Mouse (Mus musculus) heart, embryonic 15.5 days (tissue): ENCODE results near the gene Gcc2. TPM values are rescaled to one million over a fixed set of nuclear protein-coding genes. Genes with fewer than 3 reads are reported as not detected.
"Not testable (repeated sequence)": the region's sequence is repeated elsewhere in the genome, so short reads cannot be mapped to it uniquely, and the experiment has no call there.

Experiments
- ATAC-seq: fragments of 200-750 bp; cut with Nextera tagmentation; replicated peaks from 2 replicates; pipeline ENCODE4 v1.8.0; 2017; ENCODE audit warnings: low read depth, moderate TSS enrichment; ENCODE audit not compliant: insufficient number of reproducible peaks, insufficient read depth, low FRiP score
- H3K27ac ChIP-seq: fragments of 300-500 bp; sonication (generic); 2 replicates; pipeline ENCODE4 v1.5.1; 2015; ENCODE audit warnings: mild to moderate bottlenecking, inconsistent platforms
- H3K27me3 ChIP-seq: fragments of 300-500 bp; sonication (generic); 2 replicates; pipeline ENCODE4 v1.6.1; 2015; ENCODE audit warnings: inconsistent platforms
- H3K36me3 ChIP-seq: fragments of 300-500 bp; sonication (generic); 2 replicates; pipeline ENCODE4 v1.6.1; 2015; ENCODE audit warnings: mild to moderate bottlenecking, inconsistent platforms
- H3K4me1 ChIP-seq: fragments of 300-500 bp; sonication (generic); replicated peaks from 2 replicates; pipeline ENCODE4 v1.6.1; 2015; ENCODE audit warnings: inconsistent platforms
- H3K4me2 ChIP-seq: fragments of 300-500 bp; sonication (generic); 2 replicates; pipeline ENCODE4 v1.6.1; 2015; ENCODE audit warnings: inconsistent platforms, mild to moderate bottlenecking, moderate library complexity
- H3K4me3 ChIP-seq: fragments of 300-500 bp; sonication (generic); 2 replicates; pipeline ENCODE4 v1.5.1; 2015; ENCODE audit warnings: mild to moderate bottlenecking, inconsistent platforms
- H3K9ac ChIP-seq: fragments of 300-500 bp; sonication (generic); 2 replicates; pipeline ENCODE4 v1.6.1; 2015; ENCODE audit warnings: mild to moderate bottlenecking, inconsistent platforms
- H3K9me3 ChIP-seq: fragments of 300-500 bp; sonication (generic); replicated peaks from 2 replicates; pipeline ENCODE4 v1.6.1; 2016; ENCODE audit warnings: inconsistent platforms
- WGBS: fragments of 180-500 bp; shearing (Covaris S2); methylation state at CpG from one replicate; pipeline ENCODE4 v1.1.7; 2015; ENCODE audit warnings: mixed read lengths; 5-methylcytosine and 5-hydroxymethylcytosine counted together
- polyA plus RNA-seq: library from polyadenylated mRNA; unstranded; fragments of >200 nt; fragmentation: Nextera tagmentation; extraction: Ambion mirVana; gene quantifications from 2 replicates; pipeline ENCODE4 v1.2.1, GENCODE M21; 2015

Gcc2 gene
- polyA plus RNA-seq, 1 experiment from 2014 or later: 46.3 TPM

DNA sequence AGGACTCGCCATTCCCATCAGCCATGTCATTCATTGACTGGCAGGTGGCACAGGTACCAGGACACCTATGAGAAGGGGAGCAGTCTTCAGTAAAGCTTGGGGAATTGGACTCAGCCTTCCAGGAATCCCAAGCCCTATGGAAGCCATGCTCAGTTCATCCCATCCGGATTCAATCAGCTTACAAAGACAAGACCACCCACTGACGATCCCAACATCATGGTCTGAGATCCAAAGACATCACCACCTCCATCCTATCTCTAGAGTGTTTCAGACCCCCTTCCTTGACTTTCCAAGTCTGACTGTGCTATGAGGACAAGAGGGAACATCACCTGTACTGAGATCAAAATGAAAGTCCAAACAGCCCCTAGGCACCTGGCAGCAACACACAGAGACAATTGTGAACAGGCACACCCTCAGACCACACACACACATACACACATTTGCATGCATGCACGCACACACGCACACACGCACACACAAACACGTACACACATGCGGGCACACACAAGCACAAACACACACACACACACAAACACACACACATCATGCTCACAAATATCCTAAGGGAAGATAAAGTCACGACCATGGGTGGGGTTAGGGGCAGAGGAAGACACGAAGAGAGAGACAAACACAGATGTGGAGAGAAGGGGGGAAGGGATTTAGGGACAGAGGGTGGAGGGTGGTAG lies 22.1 kb upstream of the Gcc2 start:
- H3K4me1 ChIP-seq, H3K4me2 ChIP-seq, H3K27ac ChIP-seq, H3K36me3 ChIP-seq, H3K9ac ChIP-seq, H3K27me3 ChIP-seq, H3K4me3 ChIP-seq: not testable (repeated sequence)
- peaks cover 14% of the 10 kb centered on the region for H3K9me3 ChIP-seq
- ATAC-seq: peak; percentile 32
- WGBS: 62% methylated on average over 10 of the region's 10 CpGs

DNA sequence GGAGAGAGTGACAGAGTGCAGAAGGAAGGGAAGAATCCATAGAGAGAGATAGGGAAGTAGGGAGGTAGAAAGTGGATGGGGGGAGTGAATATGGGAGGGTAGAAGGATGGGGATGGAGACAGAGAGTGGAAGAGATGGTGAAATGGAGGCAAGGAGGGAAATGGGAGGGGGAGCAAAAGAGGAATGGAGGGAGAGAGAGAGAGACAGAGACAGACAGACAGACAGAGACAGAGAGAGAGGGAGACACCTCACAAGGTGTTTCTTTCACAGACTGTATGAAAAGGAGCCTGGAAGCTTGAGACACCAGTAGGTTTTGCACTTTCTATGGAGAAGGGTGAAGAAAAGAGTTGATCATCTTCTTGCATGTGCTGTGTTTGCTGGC lies 21.6 kb upstream of the Gcc2 start:
- H3K36me3 ChIP-seq, H3K27me3 ChIP-seq, H3K9ac ChIP-seq, H3K4me2 ChIP-seq, H3K4me3 ChIP-seq, H3K4me1 ChIP-seq, H3K27ac ChIP-seq: not testable (repeated sequence)
- peaks cover 14% of the 10 kb centered on the region for H3K9me3 ChIP-seq
- 0 out of 2 replicates have a peak, but pooled peaks have one; percentile 0 for ATAC-seq

DNA sequence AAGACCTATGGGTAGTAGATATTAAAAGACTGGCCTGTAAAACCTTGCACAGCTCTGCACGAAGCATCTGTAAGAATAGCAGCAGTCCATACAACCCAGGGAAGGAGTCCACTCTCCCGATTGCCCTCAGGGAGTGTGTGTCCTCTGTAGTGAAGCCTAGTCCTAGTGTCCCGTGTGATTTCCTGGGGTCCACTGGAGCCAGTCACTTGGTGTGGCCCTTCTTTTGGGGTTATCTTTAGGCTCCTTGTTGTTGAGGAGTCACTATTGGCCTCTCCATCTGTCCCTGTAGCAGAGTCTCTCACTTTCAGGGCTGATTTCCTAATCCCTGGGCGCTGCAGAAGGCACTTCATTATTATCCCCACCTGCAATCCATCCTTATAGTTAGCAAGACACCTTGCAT lies 20.3 kb upstream of the Gcc2 start:
- not testable (repeated sequence) for H3K4me1 ChIP-seq, H3K27ac ChIP-seq, H3K27me3 ChIP-seq, H3K36me3 ChIP-seq, H3K9ac ChIP-seq, ATAC-seq, H3K4me2 ChIP-seq, H3K4me3 ChIP-seq
- H3K9me3 ChIP-seq: peaks cover 14% of the 10 kb centered on the region
- 74% methylated on average over 4 of the region's 4 CpGs for WGBS

DNA sequence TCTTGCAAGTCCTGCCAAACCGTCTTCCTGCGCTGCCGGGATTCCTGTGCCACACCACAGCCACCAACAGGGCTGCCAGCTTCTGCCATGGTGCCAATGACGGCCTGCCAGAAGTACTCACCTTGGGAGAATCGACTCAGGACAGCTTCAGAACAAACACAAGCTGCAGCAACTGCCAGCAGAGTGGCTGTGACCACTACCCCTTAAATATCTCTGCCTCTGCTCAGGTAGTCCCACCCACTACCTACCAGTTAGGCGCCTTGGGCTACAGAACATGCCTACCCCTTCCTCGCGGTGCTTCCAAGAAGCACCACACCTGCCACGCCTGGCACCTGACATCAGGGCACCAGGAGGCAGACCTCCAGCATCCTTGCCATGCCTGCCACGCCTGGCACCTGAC lies 18.7 kb upstream of the Gcc2 start, which contains the start of gene Gm4981:
TSS of gene Gm4981 (minus strand) at position 89 of the 400 bp plus-strand sequence.
- Histone ChIP-seq H3K4me2 (no peak within 1 kb of the TSS), H3K4me1 (no peaks in the 10 kb centered on the region), H3K9me3 (peaks cover 11% of the 10 kb centered on the region), H3K36me3 (no peaks in the 10 kb centered on the region), H3K27ac (no peak within 1 kb of the TSS), H3K9ac (no peak within 1 kb of the TSS), H3K4me3 (no peak within 1 kb of the TSS), H3K27me3 (no peaks in the 10 kb centered on the region)
- no peak for ATAC-seq
- WGBS: 79% methylated on average over 10 of the region's 10 CpGs

DNA sequence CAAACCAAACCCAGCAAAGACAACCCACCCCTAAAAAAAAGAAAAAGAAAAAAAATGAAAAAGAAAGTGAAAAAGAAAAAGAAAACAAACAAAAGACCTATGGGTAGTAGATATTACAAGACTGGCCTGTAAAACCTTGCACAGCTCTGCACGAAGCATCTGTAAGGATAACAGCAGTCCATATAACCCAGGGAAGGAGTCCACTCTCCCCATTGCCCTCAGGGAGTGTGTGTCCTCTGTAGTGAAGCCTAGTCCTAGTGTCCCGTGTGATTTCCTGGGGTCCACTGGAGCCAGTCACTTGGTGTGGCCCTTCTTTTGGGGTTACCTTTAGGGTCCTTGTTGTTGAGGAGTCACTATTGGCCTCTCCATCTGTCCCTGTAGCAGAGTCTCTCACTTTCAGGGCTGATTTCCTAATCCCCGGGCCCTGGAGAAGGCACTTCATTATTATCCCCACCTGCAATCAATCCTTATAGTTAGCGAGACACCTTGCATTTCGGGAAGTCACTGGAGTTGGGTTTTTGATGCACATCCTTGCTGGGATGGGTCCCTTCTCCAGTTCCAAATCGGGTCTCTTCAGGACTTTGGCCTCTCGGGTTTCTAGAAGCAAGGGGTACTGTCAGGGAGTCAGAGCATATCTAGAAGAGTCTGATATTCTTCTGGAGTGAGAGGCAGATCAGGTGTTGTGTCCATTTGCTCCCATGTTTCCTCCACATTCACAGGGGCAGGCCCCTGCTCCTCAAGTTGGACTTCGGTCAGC lies 16.1 kb upstream of the Gcc2 start:
- H3K27me3 ChIP-seq, H3K9ac ChIP-seq, H3K4me3 ChIP-seq, H3K36me3 ChIP-seq, H3K27ac ChIP-seq, H3K4me2 ChIP-seq, H3K4me1 ChIP-seq, H3K9me3 ChIP-seq: not testable (repeated sequence)
- peak; percentile 82 for ATAC-seq
- 75% methylated on average over 8 of the region's 8 CpGs for WGBS

DNA sequence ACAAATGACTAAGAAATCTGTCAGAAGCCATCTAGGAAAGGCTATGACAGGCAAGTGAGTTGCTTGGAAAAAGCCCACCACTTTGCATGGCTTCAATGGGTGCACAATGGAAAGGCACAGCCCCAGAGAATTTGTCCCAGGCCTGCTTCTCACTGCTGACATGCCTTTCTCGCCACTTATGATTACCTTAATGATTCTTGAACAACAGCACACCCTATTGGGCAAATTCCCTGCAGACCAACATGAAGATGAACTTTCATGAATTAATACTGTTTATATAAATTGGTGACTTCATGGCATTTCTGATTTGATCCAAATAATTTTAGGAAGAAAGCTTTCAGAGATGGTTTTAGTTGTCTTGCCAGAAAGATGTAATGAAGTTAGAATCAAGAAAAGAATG lies 5.8 kb upstream of the Gcc2 start:
- H3K4me2 ChIP-seq: no peak overlapping the region
- no peak overlapping the region for H3K27ac ChIP-seq
- H3K9ac ChIP-seq: no peak overlapping the region
- H3K36me3 ChIP-seq: no peaks in the 10 kb centered on the region
- H3K27me3 ChIP-seq: no peaks in the 10 kb centered on the region
- 39% methylated on average over 1 of the region's 1 CpGs for WGBS
- no peak overlapping the region for H3K4me3 ChIP-seq
- ATAC-seq: no peak
- no peaks in the 10 kb centered on the region for H3K9me3 ChIP-seq
- H3K4me1 ChIP-seq: peaks cover under 1% of the 10 kb centered on the region; the same call in 1 of the 2 replicates

DNA sequence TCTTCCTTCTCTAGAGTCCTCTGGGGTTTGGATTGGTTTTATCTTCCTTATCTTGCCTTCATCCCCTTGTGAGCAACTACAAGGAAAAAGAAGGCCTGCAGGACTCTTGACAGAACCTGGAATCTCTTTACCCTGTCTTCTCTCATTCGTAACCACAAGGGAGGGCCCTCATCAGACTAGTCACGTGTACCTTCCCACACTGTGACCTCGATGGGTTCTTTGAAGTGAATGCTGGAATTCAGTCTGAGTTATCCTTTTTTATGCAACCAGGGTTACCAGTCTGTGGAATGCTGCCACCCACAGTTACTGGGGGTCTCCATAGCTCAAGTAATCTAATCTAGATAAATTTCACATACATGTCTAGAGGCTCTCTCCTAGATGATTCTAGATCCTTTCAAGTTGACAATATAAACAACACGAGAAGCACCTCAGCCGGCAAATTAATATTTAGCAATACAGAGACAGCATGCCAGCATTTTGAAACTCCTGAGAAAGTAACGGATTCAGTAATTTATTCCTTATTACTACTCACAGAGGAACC lies 592 bp upstream of the Gcc2 start:
- H3K4me2 ChIP-seq: peak overlapping the region; percentile 65
- no peaks in the 10 kb centered on the region for H3K9me3 ChIP-seq
- peak overlapping the region; percentile 99 for H3K4me3 ChIP-seq
- H3K27me3 ChIP-seq: no peaks in the 10 kb centered on the region
- WGBS: 38% methylated on average over 6 of the region's 6 CpGs
- H3K9ac ChIP-seq: 0 out of 2 replicates have a peak overlapping the region, but pooled peaks have one; percentile 90
- H3K27ac ChIP-seq: no peak overlapping the region
- ATAC-seq: no peak
- H3K4me1 ChIP-seq: peaks cover 13% of the 10 kb centered on the region; the same call in 1 of the 2 replicates
- H3K36me3 ChIP-seq: peaks cover 9% of the 10 kb centered on the region; the same call in 1 of the 2 replicates

DNA sequence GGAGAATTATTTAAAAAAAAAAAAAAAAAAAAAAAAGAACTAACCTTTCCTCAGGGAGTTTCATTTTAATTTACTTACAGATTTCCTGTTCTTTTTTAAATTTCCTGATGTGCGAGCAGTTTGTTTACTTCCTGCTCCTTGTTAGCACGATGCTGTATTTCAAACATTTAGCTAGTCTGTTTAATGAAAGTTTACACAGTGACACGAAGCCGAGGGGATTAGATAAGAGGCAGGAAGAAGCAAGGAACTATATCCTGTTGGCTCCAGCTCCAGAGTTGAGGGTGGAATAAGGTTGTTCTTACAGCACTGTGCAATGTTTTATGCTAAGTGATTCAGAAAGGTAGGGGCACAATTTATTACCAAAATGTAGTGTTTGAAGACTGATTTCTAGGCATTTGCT lies 657 bp downstream of the Gcc2 start:
- Histone ChIP-seq H3K4me3 (peak overlapping the region; percentile 99), H3K27me3 (no peaks in the 10 kb centered on the region), H3K4me1 (peaks cover 13% of the 10 kb centered on the region; the same call in 1 of the 2 replicates), H3K9ac (peak overlapping the region; percentile 90), H3K9me3 (no peaks in the 10 kb centered on the region), H3K36me3 (peaks cover 14% of the 10 kb centered on the region; the same call in 1 of the 2 replicates), H3K4me2 (peak overlapping the region; percentile 65), H3K27ac (peak overlapping the region; percentile 83)
- 1% methylated on average over 4 of the region's 4 CpGs for WGBS
- ATAC-seq: no peak

DNA sequence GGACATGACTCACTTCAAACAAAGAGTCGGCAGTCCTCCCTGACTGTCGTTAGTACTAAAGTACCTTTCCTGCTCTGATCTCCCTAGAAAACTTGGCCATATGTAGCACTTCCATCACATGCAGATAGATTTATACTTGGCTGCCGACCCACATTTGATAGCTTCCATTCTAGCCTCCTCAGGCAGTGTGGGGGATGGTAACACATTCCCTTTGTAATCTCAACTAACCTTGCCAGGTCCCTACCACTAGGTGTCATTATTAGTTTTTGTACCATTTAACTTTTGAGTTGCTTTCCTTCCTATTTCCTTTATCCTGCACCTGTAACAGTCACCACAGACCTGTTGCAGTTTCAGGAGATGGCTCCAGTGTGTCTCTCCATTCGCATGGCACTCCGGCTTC lies 3.2 kb downstream of the Gcc2 start:
- peaks cover 27% of the 10 kb centered on the region for H3K36me3 ChIP-seq
- H3K4me3 ChIP-seq: no peak overlapping the region
- peaks cover 13% of the 10 kb centered on the region; the same call in 1 of the 2 replicates for H3K4me1 ChIP-seq
- H3K27me3 ChIP-seq: no peaks in the 10 kb centered on the region
- no peak overlapping the region for H3K4me2 ChIP-seq
- H3K9ac ChIP-seq: no peak overlapping the region; the same call in 1 of the 2 replicates
- 55% methylated on average over 5 of the region's 5 CpGs for WGBS
- no peaks in the 10 kb centered on the region for H3K9me3 ChIP-seq
- no peak overlapping the region for H3K27ac ChIP-seq
- ATAC-seq: no peak

DNA sequence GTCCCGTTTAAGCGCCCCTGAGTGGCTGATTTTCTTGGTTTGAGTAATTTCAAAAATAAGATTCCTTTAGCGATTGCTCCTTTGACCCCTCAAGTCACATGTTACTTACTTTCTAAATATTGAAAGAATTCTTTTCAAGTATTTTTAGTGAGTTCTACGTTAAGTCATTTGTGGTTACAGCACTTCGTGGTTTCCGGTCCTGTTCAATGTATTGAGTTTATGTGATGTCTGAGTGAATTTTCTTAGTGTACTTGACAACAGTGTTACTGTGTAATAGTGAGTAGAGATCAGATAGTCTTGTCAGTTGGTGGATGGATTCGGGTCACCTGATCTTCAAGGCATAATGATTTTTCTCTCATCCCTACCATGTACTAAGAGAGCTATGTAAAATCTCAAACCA lies 26.9 kb downstream of the Gcc2 start:
- Histone ChIP-seq H3K36me3 (peaks cover 51% of the 10 kb centered on the region), H3K4me1 (no peaks in the 10 kb centered on the region), H3K9ac (no peak overlapping the region), H3K27me3 (no peaks in the 10 kb centered on the region), H3K27ac (no peak overlapping the region), H3K9me3 (no peaks in the 10 kb centered on the region), H3K4me2 (no peak overlapping the region), H3K4me3 (no peak overlapping the region)
- 93% methylated on average over 7 of the region's 7 CpGs for WGBS
- ATAC-seq: no peak

DNA sequence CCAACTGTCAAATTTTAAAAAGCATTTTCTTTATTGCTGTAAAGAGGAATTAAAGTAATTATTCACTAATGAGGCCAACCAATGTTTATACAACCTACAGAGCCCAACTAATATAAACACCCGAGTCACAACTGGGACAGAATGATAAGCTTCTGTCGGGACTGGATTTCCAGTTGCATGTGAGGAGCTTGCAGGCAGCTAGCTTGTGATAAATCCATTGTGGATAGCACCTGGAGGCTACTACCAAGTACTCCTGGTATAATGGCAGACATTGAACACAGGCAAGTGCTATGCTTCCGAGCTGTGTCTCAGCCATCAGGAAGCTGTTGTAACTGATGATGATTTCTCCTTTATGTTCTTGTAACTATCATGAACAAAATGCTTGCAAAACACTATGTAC lies 35.4 kb downstream of the Gcc2 start:
- Histone ChIP-seq H3K9ac (no peak overlapping the region), H3K36me3 (peaks cover 74% of the 10 kb centered on the region)
- WGBS: 60% methylated on average over 3 of the region's 3 CpGs

More for the DNA sequence above, 35.4 kb downstream of the Gcc2 start:
- Histone ChIP-seq H3K4me2 (no peak overlapping the region), H3K9me3 (no peaks in the 10 kb centered on the region), H3K27me3 (no peaks in the 10 kb centered on the region), H3K4me3 (no peak overlapping the region), H3K4me1 (no peaks in the 10 kb centered on the region), H3K27ac (no peak overlapping the region)
- no peak for ATAC-seq
